Mouse (Mus musculus) ES-E14 (cell line): ENCODE results near the gene Tprgl.
A peak's percentile ranks its signal among the peaks of the same experiment; 100 is the strongest.

Experiments
- HCFC1 ChIP-seq: IDR thresholded peaks from 2 replicates; pipeline ENCODE4 v1.6.1; 2012; ENCODE audit warnings: low read length, inconsistent platforms, borderline replicate concordance; ENCODE audit not compliant: insufficient read depth
- ZNF384 ChIP-seq: IDR thresholded peaks from 2 replicates; pipeline ENCODE4 v1.6.1; 2012; ENCODE audit warnings: low read depth, low read length, inconsistent platforms

- TF ChIP-seq ZNF384, result no peak
- TF ChIP-seq HCFC1, result peak; percentile 88
Measured at GRCm38 (mm10) chr4:154142211-154143040, 18.0 kb downstream of the Tprgl start, which contains the start of gene Wrap73.
